Mouse (Mus musculus) lung, adult 2 months (tissue): ENCODE data around the gene Cpm.

ENCODE experiments used
- CTCF ChIP-seq: fragments of 200-500 bp; IDR thresholded peaks from 2 replicates; pipeline ENCODE4 v1.5.1; 2011; ENCODE audit warnings: mild to moderate bottlenecking, low read length, control low read depth; ENCODE audit not compliant: insufficient read depth
- POLR2A ChIP-seq: fragments of 200-500 bp; IDR thresholded peaks from 2 replicates; pipeline ENCODE4 v1.6.1; 2011; ENCODE audit warnings: low read depth, mild to moderate bottlenecking, control low read depth, low read length, borderline replicate concordance; ENCODE audit errors: extremely low read depth

- TF ChIP-seq POLR2A (no peak), CTCF (no peak)
These were observed 17.3 kb upstream of the Cpm start for GRCm38 (mm10) chr10:117611976-117612375.
